Mouse (Mus musculus): ENCODE data around the gene Pdk4. TPM values are rescaled to one million over a fixed set of nuclear protein-coding genes. Genes with fewer than 3 reads are reported as not detected.

Gene Pdk4
- polyA plus RNA-seq, 1 experiment from 2014 or later = 1.1 TPM

DNA sequence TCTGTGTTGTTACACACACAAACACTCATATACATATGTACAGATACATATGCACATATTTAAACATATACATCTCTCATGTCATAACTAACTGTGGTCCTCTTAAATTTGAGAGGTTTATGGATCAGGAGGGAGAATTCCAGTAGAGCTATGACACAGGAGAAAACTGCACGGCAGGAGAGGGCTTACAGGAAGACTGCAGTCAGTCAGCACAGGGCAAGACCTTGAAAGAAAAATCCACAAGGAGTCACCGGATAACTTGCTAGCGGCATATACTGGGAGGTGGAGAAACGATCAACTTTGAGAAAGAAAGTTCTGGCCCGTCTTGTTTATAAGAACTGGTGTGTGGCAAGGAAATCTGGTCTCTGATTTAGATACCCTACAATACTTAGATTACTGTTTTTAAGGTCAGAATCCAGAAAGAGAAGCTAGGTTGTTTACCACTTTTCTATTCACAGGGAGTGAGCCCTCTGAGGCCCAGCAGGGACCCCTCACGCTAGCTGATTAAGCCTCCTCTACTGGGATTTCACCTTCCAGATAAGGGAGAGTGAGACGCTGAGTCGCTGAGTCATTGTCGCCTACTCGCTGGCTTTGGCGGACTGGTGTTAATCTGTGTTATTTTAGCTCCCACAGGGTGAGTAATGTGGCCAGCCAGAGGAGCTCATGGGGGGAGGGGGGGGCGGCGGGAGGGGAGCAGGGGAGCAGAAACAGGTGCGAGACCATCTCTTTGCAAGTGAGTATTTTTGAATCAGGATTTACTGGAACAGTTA, 53.6 kb downstream of the Pdk4 start:
- 7% methylated on average over 13 of the region's 14 CpGs for WGBS
- ATAC-seq (replicated peaks) = no peak
- Histone ChIP-seq H3K4me2 (no peak overlapping the region), H3K4me1 (peaks cover 7% of the 10 kb centered on the region), H3K4me3 (no peak overlapping the region), H3K27ac (no peak overlapping the region), H3K27me3 (replicated peaks) (no peaks in the 10 kb centered on the region), H3K36me3 (replicated peaks) (no peaks in the 10 kb centered on the region), H3K9me3 (no peaks in the 10 kb centered on the region), H3K9ac (no peak overlapping the region)

DNA sequence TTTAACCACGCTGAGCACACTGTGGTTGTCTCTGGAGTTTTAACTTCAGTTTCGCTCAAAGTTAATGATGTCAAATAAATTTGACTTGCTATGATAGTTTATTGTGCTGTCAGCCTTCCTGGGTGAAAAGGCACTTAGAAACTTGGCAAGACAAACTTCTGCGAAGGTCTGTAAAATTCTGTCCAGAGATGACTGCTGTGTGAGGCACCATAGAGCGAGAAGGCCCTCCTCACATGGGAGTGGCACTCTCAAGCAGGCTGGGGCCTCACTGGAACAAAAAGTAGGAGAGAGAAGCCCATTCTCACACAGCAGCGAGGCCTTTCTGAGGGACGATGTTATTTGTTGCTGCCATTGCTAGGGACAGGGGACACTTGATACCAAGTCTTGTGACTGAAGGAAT, 54.9 kb downstream of the Pdk4 start:
- Histone ChIP-seq H3K27me3 (replicated peaks) (no peaks in the 10 kb centered on the region), H3K4me1 (peaks cover 7% of the 10 kb centered on the region), H3K9ac (no peak overlapping the region), H3K4me3 (no peak overlapping the region), H3K9me3 (no peaks in the 10 kb centered on the region), H3K27ac (no peak overlapping the region), H3K36me3 (replicated peaks) (no peaks in the 10 kb centered on the region), H3K4me2 (no peak overlapping the region)
- WGBS = 89% methylated on average over 6 of the region's 6 CpGs
- no peak for ATAC-seq (replicated peaks)

DNA sequence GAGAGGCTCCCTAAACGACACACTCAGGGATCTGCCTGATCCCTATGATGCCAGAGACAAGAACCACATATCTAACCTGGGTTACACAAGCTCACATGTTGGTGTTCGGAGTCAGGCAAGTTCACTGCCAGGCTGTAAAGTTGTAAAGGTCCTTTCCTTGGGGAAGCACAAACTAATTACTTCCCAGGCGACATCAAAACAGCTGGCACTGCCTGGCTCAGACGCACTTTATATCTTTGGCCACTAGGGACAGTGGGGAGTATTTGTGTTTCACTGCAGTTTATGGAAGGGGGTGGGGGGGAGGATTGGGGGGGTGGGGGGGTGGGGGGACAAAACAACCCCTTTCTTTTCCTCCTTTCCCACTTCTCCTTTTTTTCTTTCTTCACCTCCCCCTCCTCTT, 58.4 kb downstream of the Pdk4 start:
- H3K9ac ChIP-seq = no peak overlapping the region
- no peak overlapping the region for H3K4me2 ChIP-seq
- no peak overlapping the region for H3K4me3 ChIP-seq
- no peaks in the 10 kb centered on the region for H3K36me3 ChIP-seq (replicated peaks)
- no peaks in the 10 kb centered on the region for H3K27me3 ChIP-seq (replicated peaks)
- no peaks in the 10 kb centered on the region for H3K9me3 ChIP-seq
- ATAC-seq (replicated peaks) = no peak
- WGBS = 54% methylated on average over 4 of the region's 4 CpGs
- no peak overlapping the region for H3K27ac ChIP-seq
- H3K4me1 ChIP-seq = peaks cover 3% of the 10 kb centered on the region

DNA sequence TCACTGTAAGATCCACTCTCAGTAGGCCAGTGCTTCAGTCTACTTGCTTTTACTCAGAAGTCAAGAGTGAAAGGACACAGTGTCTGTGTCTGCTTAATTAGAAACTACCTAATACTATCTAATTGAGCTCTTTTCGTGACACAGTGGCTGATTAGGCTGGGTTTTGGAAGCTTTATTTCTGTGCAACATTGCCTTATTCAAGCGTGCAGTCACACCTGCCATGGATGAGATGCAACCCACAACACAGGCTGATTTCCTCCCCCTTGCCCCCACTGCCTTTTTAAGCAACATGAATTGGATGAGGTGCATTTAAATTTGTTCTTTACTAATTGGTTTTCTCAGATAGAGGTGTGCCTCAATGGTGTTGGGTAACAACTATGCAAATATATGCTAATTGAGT, 62.2 kb downstream of the Pdk4 start:
- Histone ChIP-seq H3K9me3 (no peaks in the 10 kb centered on the region), H3K4me1 (no peaks in the 10 kb centered on the region), H3K27ac (no peak overlapping the region), H3K4me3 (no peak overlapping the region), H3K27me3 (replicated peaks) (no peaks in the 10 kb centered on the region), H3K36me3 (replicated peaks) (no peaks in the 10 kb centered on the region), H3K4me2 (no peak overlapping the region), H3K9ac (no peak overlapping the region)
- ATAC-seq (replicated peaks) = no peak
- WGBS = 71% methylated on average over 2 of the region's 2 CpGs

Other genes with a start within 250 kb of the Pdk4 start
- gene Pon3, start 240.0 kb downstream of the Pdk4 start, polyA plus RNA-seq (2015; fragmentation: Nextera tagmentation; extraction: Ambion mirVana) = 4.6 TPM in 2 replicates
- gene Pon2, start 197.9 kb downstream of the Pdk4 start, polyA plus RNA-seq (2015; fragmentation: Nextera tagmentation; extraction: Ambion mirVana) = 23.0 and 23.8 TPM in 2 replicates
- 17.5 and 17.6 TPM in 2 replicates for gene Asb4, start 112.9 kb downstream of the Pdk4 start, polyA plus RNA-seq (2015; fragmentation: Nextera tagmentation; extraction: Ambion mirVana)
- gene Dync1i1, start 229.3 kb upstream of the Pdk4 start, polyA plus RNA-seq (2015; fragmentation: Nextera tagmentation; extraction: Ambion mirVana) = 23.0 and 23.6 TPM in 2 replicates

Data from midbrain, embryonic 15.5 days (tissue).